Mouse (Mus musculus): ENCODE data around the gene Apbb2.

- no peak for TF ChIP-seq POLR2A (IDR thresholded peaks at IDR 0.05; ENCODE audit: low read depth, low read length)
- TF ChIP-seq CTCF (conservative IDR thresholded peaks at IDR 0.05; ENCODE audit: insufficient read depth, insufficient read length, low read depth, low read length): no peak
Observed at GRCm38 (mm10) chr5:66348421-66348820, 270.2 kb downstream of the Apbb2 start.

All from kidney, adult 2 months (tissue).